Mouse (Mus musculus): ENCODE data around the gene Ina.
"Not testable (repeated sequence)": the region's sequence is repeated elsewhere in the genome, so short reads cannot be mapped to it uniquely, and the experiment has no call there.

Ina gene

DNA sequence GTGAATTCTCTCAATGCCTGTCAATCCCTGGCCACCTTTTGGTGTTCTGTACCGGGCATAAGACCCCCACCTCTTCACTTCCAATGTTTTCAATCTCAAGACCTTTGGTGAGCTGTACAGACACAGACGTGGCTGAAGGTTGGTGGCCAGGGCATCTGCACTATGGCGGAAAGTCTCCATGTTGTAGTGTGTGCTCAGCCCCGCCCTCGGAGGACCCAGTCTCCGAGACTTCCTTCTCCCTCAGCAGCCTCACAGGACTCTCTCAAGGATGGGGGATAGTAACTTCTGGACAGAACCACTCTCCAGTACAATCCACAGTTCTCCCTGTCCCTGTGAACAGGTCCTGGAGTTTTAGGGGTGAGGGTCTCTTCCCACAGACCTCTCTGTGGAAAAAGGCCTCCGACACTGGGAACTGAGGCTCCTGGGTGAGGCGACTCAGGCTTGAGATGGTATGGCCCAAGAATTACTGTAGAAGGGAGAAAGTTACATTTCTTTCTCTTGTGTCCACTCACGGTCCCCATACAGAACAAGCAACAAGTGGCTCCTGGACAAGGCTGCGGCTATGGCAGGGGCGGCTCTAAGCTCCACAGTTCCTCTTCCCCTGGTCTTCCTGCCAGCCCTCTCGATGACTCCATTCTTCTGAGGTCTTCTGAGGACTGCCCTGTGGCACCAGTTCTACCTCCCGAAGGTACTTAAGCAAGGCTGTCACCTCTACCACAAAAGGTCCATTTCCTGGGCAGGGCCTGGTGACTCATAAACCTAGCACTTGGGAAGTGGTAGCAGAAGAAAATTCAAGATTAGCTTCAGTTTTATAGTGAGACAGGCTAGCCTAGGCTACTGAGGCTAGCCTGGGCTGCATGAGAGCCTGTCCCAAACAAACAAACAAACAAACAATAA, 29.5 kb upstream of the Ina start:
- DNase-seq (ENCODE audit: low read depth, low spot score): no peak

DNA sequence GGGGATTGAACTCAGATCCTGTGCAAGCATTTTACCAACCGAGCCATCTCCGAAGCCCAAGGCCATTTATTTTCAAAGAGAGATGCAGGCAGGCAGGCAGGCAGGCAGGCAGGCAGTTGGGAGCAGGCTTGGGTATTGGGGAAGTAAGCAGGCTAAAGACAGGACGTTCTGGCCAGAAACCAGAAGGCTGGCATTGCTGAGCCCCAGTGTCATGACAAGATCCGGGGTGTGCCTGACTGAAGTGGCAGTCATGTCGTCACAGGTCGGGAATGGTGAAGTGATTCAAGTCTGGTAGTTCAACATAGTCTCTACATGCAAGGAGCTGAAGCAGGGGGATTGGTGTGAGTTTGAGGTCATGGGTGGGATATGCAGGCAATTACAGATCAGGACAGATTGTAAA, 26.9 kb upstream of the Ina start:
- DNase-seq (ENCODE audit: low read depth, low spot score): no peak

DNA sequence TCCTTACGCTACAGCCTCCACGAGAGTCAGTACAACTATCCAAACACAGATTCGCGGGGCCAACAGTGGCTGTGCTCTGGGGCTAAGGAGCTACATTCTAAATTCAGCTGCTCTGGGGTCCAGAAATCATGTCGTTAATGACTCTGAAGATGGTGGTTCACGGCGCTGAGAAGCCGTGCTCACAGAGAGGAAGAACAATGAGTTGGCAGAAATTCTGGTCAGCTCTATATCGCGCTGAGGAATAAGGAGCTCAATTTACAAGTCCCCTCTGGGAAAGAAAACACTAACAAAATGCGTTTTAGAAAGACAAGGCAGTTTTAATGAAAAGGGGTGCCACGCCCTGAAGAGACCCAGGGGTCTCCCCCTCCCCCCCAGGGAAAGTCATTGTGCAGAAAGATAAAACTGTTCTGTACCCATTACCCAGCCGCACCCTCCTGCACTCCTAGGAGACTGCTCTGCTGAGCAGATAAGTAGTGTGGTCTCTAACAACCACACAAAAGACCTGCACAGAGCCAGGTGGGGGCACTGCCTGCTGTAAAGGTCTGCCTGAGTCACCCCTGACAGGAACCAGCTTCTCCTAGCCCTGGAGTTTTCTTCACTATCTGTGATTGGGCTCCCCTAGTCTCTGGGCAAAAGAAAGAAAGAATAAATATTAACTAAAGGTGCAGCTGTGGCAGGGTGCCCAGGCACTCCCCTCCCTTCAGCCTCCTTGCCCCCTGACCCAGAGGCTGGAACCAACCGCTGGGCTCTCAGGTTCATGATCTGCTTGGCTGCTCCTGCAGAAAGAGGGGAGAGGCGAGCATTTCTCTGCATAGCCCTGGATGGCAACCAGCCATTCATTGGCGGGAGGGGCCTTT, 26.0 kb upstream of the Ina start:
- no peak for DNase-seq (ENCODE audit: low read depth, low spot score)

DNA sequence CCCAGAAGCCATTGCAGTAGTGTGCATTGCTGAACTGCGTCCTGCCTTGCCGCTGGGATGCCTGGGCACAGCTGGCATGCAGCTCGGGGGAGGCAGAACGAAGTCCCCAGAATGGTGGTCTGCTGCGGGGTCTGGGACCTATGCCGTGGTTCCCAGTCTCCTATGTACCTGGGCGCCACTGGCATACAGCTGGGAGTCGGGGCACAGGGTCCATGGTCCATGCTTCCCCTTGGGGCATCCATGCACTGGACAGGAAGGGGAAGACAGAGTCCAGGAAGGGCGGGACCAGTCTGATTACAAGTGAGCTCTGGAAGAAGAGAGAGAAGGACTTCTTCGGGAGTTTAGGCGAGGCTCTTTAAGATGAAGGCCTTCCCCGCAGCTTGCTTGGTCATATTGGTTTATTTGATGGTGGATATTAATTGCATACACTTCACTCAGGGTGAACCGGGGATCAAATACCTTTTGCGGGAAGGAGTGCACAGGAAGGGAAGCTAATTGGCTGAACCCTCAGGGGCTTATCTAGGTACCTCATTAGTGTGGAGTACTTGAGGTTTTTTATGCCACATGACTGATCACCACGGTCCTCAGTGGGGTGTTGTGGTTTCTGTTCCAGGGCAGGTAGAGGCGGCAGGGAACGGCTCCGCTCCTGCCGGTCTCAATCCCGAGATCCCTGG, 24.9 kb upstream of the Ina start:
- no peak for DNase-seq (ENCODE audit: low read depth, low spot score)

DNA sequence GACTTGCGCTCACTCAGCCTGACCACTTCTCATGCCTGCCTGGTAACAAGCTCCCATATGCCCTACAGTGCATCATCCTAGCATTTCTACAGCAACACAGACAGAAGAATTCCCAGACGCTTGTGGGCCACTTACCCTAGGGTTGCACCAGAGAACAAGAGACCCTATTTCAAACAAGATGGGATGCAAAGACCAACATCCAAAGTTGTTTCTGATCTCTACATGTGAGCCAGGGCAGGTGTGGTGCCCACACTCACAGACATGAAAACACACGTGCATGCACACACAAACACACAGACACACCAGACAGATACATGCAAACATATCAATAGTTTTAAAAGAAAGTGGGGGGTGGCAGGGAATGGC, 24.4 kb upstream of the Ina start:
- no peak for DNase-seq (ENCODE audit: low read depth, low spot score)

DNA sequence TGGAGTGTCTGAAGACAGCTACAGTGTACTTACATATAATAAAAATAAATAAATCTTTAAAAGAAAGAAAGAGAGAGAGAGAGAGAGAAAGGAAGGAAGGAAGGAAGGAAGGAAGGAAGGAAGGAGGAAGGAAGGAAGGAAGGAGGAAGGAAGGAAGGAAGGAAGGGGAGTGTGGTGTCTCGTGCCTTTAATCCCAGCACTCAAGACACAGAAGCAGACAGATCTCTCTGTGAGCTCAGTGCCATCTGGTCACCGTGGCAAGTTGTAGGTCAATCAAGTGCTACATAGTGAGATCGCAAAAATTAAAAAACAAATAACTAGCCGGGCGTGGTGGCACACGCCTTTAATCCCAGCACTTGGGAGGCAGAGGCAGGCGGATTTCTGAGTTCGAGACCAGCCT, 23.9 kb upstream of the Ina start:
- not testable (repeated sequence) for DNase-seq (ENCODE audit: low read depth, low spot score)

DNA sequence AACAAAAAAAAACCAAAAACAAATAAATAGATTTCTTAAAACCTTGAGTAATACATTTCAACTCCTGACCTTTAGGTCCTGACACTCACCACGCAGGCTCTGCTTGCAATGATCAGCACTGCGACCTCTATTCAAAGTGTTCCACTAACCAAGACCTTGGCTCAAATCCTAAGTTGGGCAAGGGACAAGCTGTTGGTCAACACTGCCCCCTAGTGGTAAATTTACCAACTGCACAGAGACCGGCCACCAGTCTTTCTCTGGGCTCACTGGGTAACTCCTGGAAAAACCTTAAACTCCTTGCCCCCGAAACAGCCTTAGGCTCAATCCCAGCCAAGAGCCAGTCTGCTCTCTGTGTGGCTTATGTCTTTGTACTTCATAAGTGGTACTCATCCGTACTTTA, 23.4 kb upstream of the Ina start:
- DNase-seq (ENCODE audit: low read depth, low spot score): peak; percentile 74

DNA sequence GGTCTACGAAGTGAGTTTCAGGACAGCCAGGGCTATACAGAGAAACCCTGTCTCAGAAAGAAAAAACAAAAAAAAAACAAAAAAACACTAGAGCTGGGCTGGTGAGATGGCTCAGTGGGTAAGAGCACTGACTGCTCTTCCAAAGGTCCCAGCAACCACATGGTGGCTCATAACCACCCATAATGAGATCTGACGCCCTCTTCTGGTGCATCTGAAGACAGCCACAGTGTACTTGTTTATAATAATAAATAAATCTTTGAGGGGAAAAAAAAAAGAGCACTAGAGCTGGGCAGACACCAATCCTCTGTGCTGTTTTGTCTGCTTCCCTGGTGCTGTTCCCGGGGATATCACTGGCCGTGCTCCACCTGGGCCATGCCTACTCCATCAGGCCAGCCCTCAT, 22.2 kb upstream of the Ina start:
- DNase-seq (ENCODE audit: low read depth, low spot score): not testable (repeated sequence)

DNA sequence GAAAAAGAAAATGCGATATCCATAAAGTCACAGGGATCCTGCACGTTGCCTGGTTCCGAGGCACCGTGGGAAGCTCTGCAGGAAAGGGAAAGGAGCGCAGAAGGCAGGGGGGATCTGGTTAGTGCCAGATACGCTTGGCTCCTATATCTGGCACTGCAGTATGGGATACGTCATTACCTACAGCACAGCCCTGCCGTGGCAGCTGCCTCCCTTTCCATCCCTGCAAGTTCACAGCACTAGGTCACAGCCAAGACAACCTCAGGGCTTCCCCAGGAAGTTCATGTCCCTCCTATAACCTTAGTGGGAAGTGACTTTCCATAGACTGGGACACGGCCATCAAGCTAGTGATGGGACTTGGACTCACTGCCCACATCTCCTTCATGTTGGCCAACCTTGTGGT, 18.4 kb upstream of the Ina start:
- no peak for DNase-seq (ENCODE audit: low read depth, low spot score)

DNA sequence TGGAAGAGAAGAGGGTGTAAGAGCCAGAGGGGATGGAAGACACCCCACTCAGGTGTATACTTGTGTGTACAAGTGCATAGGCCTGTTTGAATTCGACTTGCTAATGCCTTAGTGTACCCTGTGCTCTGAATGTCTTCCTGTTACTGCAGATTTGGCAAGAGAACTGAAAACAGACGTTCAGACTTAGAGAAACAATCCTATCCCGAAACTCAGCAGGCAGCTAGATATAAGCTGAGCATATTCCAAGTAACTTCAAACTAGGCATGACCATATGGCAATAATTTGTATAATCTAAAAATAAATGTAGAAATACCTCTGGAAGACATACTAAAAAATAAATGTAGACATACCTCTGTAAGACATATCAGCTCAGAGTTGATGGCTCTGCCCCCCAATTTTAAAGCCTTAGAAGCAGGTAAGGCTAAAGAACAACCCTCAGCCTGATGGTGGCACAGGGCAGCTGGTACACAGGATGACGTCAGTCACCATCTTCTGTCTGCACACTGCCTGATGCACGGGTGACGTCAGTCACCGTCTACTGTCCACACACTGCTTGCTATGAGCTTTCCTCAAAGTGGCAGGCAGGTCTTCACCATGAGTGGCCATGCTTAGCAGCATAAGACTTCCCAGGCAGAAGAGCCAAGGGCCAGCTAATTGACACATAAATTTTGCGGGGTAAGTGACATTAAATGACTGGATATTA, 16.2 kb upstream of the Ina start:
- no peak for DNase-seq (ENCODE audit: low read depth, low spot score)

DNA sequence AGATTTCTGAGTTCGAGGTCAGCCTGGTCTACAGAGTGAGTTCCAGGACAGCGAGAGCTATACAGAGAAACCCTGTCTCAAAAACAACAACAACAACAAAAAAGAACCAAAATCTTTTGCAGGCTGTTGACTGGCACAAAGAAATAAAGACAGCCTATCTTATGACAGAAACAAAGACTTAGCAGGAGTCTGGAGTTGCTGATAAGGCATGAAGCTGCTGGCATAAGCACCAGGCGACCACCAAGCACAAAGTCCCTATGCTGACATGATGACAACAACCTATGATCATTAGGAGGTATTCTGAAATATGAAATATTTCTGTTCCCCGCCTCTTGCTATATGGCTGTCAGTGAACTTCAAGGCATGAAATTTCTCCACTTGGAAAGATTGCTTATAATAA, 15.5 kb upstream of the Ina start:
- DNase-seq (ENCODE audit: low read depth, low spot score): no peak

DNA sequence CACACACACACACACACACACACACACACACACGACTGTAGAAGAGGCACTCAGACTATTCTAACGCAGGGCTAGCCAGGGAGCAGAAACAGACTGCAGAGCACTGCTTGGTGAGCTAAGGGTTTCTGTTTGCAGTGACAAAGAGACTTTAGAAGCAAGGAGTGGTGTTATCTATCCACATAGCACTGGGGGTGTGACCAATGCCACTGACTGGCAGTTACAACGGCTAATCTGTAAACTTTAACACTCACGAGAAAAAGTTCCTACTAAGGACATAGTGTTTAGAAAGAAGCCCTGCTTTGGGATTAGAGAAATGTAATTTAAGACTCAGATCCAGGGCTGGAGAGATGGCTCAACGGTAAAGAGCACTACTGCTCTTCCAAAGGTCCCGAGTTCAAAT, 14.7 kb upstream of the Ina start:
- no peak for DNase-seq (ENCODE audit: low read depth, low spot score)

DNA sequence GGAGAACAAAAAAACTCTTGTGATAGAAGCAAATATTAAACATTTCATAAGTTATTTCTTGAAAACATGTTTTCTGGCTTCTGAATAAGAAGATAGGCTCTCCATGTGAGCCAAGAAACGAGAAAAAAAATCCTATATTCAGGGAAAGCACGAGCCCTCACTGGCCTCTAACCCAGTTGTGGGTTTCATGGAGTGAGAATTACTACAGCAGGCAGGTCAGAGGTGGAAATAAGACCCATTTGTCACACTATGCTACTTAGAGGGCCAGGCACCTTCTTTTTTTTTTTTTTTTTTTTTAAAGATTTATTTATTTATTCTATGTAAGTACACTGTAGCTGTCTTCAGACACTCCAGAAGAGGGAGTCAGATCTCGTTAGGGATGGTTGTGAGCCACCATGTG, 14.1 kb upstream of the Ina start:
- DNase-seq (ENCODE audit: low read depth, low spot score): not testable (repeated sequence)

DNA sequence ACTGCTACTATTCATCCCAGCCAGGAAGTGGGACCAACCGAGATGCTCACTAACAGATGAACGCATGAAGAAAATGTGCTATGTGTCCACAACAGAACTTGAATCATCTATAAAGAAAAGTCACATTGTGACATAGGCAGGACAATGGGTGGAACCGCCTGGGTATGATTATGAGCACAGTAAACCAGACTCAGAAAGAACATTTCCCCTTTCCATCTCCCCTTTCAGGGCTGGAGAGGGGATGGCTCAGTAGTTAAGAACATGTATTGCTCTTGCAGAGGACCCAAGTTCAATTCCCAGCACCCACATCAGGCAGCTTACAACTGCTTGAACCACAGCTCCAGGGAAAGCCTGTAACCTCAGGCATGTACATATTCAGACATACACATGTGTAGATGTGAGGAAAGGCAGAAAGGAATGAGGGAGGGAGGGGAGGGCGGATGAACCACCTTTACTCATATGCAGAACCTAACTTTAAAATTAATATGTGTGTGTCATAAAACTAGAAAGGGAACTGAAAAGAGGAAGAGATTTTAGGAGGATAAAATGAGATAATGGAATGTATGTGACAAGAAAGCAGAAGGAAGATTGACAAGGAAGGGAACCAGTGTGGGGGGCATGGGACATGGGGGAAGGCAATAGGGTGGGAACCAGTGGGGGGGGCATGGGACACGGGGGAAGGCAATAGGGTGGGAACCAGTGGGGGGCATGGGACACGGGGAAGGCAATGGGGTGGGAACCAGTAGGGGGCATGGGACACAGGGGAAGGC, 10.6 kb upstream of the Ina start:
- no peak for DNase-seq (ENCODE audit: low read depth, low spot score)

DNA sequence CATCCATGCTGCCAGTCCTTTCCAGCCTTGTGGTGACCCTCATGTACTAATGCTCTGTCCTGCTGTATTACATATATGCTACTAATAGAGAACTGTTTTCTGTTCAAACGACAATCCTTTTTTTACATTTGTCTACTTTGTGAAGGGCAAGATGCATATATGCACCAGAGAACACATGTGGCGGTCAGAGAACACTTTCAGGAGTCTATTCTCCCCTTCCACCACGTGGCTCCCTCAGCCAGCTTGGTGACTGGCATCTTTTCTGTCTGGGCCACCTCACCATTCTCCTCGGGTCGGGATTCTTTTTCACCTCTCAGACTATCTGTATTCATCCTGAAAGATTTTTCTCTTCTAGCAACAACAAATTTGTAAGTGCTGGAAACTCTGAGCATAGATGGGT, 8.6 kb upstream of the Ina start:
- DNase-seq (ENCODE audit: low read depth, low spot score): no peak

DNA sequence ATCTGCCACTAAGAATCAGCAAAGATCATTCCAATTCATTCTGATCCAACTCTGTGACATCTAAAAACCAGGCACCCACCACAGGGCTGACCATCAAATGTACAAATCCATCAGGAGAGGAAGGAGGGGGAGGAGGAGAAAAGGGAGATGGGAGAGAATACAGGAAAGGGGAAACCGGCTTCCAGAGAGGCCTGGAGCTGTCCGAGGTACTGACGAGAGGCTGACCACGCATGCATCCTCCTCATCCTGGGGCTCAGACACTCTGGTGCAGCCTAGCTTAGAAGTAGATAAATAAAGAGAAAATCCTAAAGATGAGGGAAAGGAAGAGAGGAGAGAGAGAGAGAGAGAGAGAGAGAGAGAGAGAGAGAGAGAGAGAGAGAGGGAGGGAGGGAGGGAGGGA, 8.2 kb upstream of the Ina start:
- no peak for DNase-seq (ENCODE audit: low read depth, low spot score)

DNA sequence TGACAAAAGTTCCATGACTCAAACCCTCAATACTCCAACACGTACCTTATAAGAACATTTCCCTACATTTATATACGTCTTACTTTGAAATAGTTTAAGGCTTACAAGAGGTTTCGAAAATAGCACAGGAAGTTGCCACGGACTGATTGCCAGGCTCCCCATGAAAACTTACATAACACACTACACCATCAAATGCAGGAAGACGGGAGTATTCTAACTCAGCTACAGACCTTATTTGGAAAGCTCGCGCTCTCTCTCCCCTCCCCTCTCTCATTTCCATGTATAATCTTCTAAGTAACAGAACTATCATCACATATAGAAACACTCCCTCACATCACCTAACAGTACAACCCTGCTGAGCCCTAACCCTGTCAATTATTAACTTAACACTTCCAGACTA, 5.1 kb upstream of the Ina start:
- no peak for DNase-seq (ENCODE audit: low read depth, low spot score)

DNA sequence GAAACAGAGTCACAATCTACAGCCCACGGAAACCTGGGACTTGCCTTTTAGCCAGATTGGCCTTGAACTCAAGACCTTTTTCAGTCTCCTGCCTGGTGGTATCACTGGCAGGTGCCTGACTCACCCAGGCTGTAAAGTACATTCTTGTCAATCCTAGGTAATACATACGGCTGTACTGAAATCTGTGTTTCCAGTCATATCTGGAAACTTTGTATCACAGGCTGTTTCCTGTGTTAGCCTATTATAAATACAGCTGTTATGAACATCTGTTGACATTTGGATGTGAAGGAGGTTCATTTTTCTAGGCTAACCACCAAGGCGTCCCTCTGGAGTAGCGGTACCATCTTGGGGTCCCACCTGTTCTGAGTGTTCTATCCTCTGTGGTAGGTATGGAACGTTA, 4.6 kb upstream of the Ina start:
- DNase-seq (ENCODE audit: low read depth, low spot score): no peak

DNA sequence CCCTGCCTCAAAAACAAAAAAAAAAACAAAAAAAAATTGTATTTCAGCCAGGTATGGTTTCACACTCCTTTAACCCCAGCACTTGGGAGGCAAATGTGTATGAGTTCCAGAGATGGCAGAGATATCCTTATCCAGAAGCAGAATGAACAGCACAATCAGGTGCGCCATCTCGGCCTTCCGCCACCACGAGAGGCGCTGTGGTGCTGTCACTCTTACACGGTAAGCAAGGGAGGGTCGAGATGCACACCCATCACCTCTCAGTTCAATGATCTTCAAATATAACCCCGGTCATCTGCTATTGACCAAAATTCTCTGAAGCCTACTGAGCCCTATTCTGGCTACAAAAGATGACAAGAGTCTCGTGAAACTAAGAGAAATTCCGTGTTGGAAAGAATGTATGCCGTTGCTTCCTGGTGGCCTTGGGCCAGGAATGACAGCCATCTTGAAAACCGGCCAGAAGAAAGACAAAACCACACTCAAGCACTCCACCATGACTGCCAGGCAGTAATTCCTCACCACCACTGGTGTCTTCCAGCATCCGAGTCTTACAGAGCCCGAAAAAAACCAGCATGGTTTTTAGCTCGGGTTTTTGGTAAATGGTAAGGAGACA, 1.9 kb upstream of the Ina start:
- no peak for DNase-seq (ENCODE audit: low read depth, low spot score)

DNA sequence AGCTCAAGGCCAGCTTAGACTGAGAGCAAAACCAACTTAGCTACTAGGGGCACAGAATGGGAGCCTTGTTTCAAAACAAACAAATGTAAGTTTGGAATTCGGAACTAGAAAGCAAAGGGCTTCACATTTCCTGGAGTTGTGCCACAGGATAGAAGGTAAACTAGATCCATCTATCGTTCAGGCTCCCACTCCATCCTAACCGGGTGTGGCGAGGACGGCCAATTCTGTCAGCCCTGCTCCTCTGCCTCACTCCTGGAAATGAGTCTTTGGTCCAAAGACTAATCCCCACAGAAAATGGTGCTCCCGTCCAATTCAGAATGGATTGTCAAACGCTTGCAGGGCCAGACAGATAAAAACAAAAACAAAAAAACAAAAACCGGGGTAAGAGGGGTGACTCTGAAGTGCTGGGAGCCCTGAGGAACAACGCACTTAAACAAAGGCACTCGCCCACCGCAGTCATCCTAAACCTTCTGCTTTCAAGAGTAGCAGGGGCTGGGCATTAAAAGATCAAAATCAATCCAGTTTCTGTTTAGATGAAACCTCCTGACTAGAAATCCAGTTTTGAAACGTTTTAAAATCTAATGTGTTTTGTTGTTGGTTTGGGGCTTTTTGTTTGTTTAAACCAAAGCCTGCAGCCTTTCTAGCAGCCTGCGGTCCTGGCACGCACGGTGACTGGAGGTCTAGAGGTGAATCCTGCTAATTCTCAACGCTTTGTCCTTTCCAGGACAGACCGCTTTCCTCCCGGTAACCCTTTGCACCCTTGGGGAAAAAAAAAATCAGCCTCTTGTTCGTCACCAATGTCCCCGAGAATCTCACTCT, 949 bp upstream of the Ina start:
- no peak for DNase-seq (ENCODE audit: low read depth, low spot score)
